Mouse (Mus musculus) small intestine, adult 2 months (tissue): ENCODE data around the gene Cenpx. TPM values are rescaled to one million over a fixed set of nuclear protein-coding genes. Genes with fewer than 3 reads are reported as not detected.

Experiments
- H3K27ac ChIP-seq: fragments of 200-500 bp; 2 replicates; pipeline ENCODE4 v1.5.1; 2012; ENCODE audit warnings: low read depth, low read length, control low read depth, inconsistent platforms; ENCODE audit not compliant: insufficient read depth
- H3K27me3 ChIP-seq: fragments of 200-500 bp; 2 replicates; pipeline ENCODE4 v1.6.1; 2012; ENCODE audit warnings: mild to moderate bottlenecking, moderate library complexity, low read length, inconsistent platforms; ENCODE audit not compliant: control insufficient read depth, insufficient read depth
- H3K36me3 ChIP-seq: fragments of 200-500 bp; 2 replicates; pipeline ENCODE4 v1.6.1; 2012; ENCODE audit warnings: mild to moderate bottlenecking, low read length, control low read depth, inconsistent platforms; ENCODE audit not compliant: control insufficient read depth, insufficient read depth
- H3K4me1 ChIP-seq: fragments of 200-500 bp; 2 replicates; pipeline ENCODE4 v1.6.1; 2012; ENCODE audit warnings: low read length, inconsistent platforms, mixed read lengths; ENCODE audit not compliant: control insufficient read depth, insufficient read depth, insufficient read length
- H3K4me3 ChIP-seq: fragments of 200-500 bp; 2 replicates; pipeline ENCODE4 v1.5.1; 2012; ENCODE audit warnings: low read depth, mild to moderate bottlenecking, control low read depth, inconsistent platforms, low read length, moderate library complexity
- CTCF ChIP-seq: fragments of 200-500 bp; IDR thresholded peaks from 2 replicates; pipeline ENCODE4 v1.5.1; 2012; ENCODE audit warnings: low read depth, mild to moderate bottlenecking, control low read depth, inconsistent platforms, low read length, moderate library complexity, mixed read lengths; ENCODE audit not compliant: insufficient replicate concordance, insufficient read length; ENCODE audit errors: extremely low read depth
- POLR2A ChIP-seq: fragments of 200-500 bp; IDR thresholded peaks from 2 replicates; pipeline ENCODE4 v1.6.1; 2012; ENCODE audit warnings: low read depth, mild to moderate bottlenecking, control low read depth, inconsistent platforms, low read length, moderate library complexity
- WGBS: fragments of 180-500 bp; shearing (Covaris S2); methylation state at CpG from one replicate; pipeline ENCODE4 v1.1.7; 2018; 5-methylcytosine and 5-hydroxymethylcytosine counted together
- polyA plus RNA-seq: library from polyadenylated mRNA; depleted of rRNA; stranded (reverse); fragments of >200 nt; gene quantifications from 2 replicates; pipeline ENCODE4 v1.2.3, GENCODE M21; 2012

Cenpx gene
- polyA plus RNA-seq, 1 experiment: 46.2 TPM

GRCm38 (mm10) chr11:120719242-120719641, 5.7 kb upstream of the Cenpx start:
- TF ChIP-seq CTCF: no peak
- no peak for TF ChIP-seq POLR2A
- Histone ChIP-seq H3K27ac (no peak overlapping the region), H3K4me1 (peaks cover 18% of the 10 kb centered on the region), H3K4me3 (no peak overlapping the region), H3K27me3 (no peaks in the 10 kb centered on the region), H3K36me3 (peaks cover 12% of the 10 kb centered on the region)
- 95% methylated on average over 9 of the region's 9 CpGs for WGBS

GRCm38 (mm10) chr11:120715131-120715530, 1.6 kb upstream of the Cenpx start:
- Histone ChIP-seq H3K4me1 (peaks cover 12% of the 10 kb centered on the region), H3K27ac (no peak overlapping the region), H3K4me3 (no peak overlapping the region), H3K27me3 (no peaks in the 10 kb centered on the region), H3K36me3 (peaks cover 14% of the 10 kb centered on the region)
- TF ChIP-seq CTCF (no peak), POLR2A (no peak)
- WGBS: 91% methylated on average over 9 of the region's 9 CpGs

- Histone ChIP-seq H3K4me1 (peaks cover 17% of the 10 kb centered on the region), H3K4me3 (peak overlapping the region; percentile 78), H3K36me3 (peaks cover 12% of the 10 kb centered on the region; the same call in 1 of the 2 replicates), H3K27ac (no peak overlapping the region), H3K27me3 (no peaks in the 10 kb centered on the region)
- WGBS: 21% methylated on average over 10 of the region's 10 CpGs
- no peak for TF ChIP-seq POLR2A
- TF ChIP-seq CTCF: no peak
Observed at GRCm38 (mm10) chr11:120714546-120714945, 1.0 kb upstream of the Cenpx start.

GRCm38 (mm10) chr11:120712771-120713568, 568 bp downstream of the Cenpx start:
- H3K27me3 ChIP-seq: no peaks in the 10 kb centered on the region
- peaks cover 27% of the 10 kb centered on the region for H3K4me1 ChIP-seq
- H3K36me3 ChIP-seq: peaks cover 7% of the 10 kb centered on the region; the same call in 1 of the 2 replicates
- WGBS: under 1% methylated on average over 38 of the region's 38 CpGs
- peak overlapping the region; percentile 74 for H3K4me3 ChIP-seq
- TF ChIP-seq CTCF: peak; percentile 73
- no peak for TF ChIP-seq POLR2A
- peak overlapping the region; percentile 51 for H3K27ac ChIP-seq

- peaks cover 5% of the 10 kb centered on the region; the same call in 1 of the 2 replicates for H3K36me3 ChIP-seq
- WGBS: 73% methylated on average over 8 of the region's 8 CpGs
- peaks cover 27% of the 10 kb centered on the region for H3K4me1 ChIP-seq
- no peaks in the 10 kb centered on the region for H3K27me3 ChIP-seq
- H3K27ac ChIP-seq: no peak overlapping the region
- no peak overlapping the region for H3K4me3 ChIP-seq
- no peak for TF ChIP-seq POLR2A
- TF ChIP-seq CTCF: no peak
Observed at GRCm38 (mm10) chr11:120711980-120712604, 1.4 kb downstream of the Cenpx start.

GRCm38 (mm10) chr11:120710672-120711071, 2.9 kb downstream of the Cenpx start:
- Histone ChIP-seq H3K27ac (no peak overlapping the region), H3K4me3 (no peak overlapping the region), H3K4me1 (peaks cover 27% of the 10 kb centered on the region), H3K36me3 (peaks cover 4% of the 10 kb centered on the region; the same call in 1 of the 2 replicates), H3K27me3 (no peaks in the 10 kb centered on the region)
- 72% methylated on average over 5 of the region's 5 CpGs for WGBS
- TF ChIP-seq POLR2A: no peak
- TF ChIP-seq CTCF: no peak

GRCm38 (mm10) chr11:120709551-120709950, 4.0 kb downstream of the Cenpx start:
- 21% methylated on average over 2 of the region's 2 CpGs for WGBS
- Histone ChIP-seq H3K4me3 (no peak overlapping the region), H3K36me3 (peaks cover 4% of the 10 kb centered on the region; the same call in 1 of the 2 replicates), H3K4me1 (peaks cover 23% of the 10 kb centered on the region), H3K27ac (peak overlapping the region; percentile 43), H3K27me3 (no peaks in the 10 kb centered on the region)
- no peak for TF ChIP-seq POLR2A
- TF ChIP-seq CTCF: no peak
